Mouse (Mus musculus): ENCODE data around the gene Dhx58. TPM values are rescaled to one million over a fixed set of nuclear protein-coding genes. Genes with fewer than 3 reads are reported as not detected.
"Not testable (repeated sequence)": the region's sequence is repeated elsewhere in the genome, so short reads cannot be mapped to it uniquely, and the experiment has no call there.

Gene Dhx58
- total RNA-seq, 2 experiments from 2014 or later: 3.0 to 3.7 TPM

DNA sequence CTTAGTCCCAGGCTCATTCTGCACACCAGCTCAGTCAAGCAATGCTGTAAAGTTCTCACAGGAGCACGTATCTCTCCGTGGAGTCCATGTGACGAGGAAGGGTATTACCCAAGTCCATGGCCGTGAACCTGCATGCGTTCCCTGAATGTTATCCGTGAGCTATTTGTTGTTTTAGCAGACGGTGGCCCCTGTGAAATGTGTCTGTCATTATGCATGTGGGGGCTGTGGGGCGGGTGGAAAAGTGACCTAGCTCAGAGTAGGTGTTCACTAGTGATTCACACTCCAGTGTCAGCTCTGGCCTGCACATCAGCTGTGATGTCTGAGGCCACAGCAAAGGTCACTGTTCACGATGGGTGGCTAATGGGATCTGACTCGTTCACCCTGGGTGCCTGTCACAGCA lies 44.3 kb downstream of the Dhx58 start:
- H3K27ac ChIP-seq: no peak overlapping the region
- no peak for DNase-seq (ENCODE audit: extremely low spot score in 1 of 2, low spot score in 2 of 2)
- intact Hi-C loops (cut with DNase I): no loop called here
- no peak overlapping the region for H3K4me3 ChIP-seq
- TF ChIP-seq CTCF (IDR thresholded peaks at IDR 0.05): no peak

DNA sequence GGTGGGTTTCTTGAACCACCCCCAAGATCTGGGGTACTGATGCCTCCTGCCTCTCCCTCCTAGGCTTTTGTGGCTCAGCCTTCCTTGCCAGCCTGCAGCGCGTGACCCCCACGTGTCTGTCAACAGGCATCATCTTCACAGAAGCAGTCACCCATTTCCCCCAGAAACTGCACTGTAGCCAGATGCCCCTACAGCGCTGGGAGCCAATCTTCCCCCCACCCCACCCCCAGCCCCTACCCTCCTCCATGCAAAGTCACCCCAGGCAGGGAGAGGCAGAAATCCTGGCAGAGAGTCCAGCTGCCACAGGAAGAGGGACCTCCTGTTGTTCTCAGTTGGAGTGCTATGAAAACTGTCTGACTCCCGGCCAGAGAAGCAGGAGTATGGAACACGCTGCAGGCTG lies 47.6 kb downstream of the Dhx58 start:
- TF ChIP-seq CTCF (IDR thresholded peaks at IDR 0.05): no peak
- no peak overlapping the region for H3K4me3 ChIP-seq
- DNase-seq (ENCODE audit: extremely low spot score in 1 of 2, low spot score in 2 of 2): no peak
- H3K27ac ChIP-seq: no peak overlapping the region
- intact Hi-C loops (cut with DNase I): no loop called here

- TF ChIP-seq CTCF (IDR thresholded peaks at IDR 0.05): peak; percentile 8
- H3K27ac ChIP-seq; H3K4me3 ChIP-seq; DNase-seq (ENCODE audit: extremely low spot score in 1 of 2, low spot score in 2 of 2); intact Hi-C loops (cut with DNase I): not testable (repeated sequence)
Observed at GRCm38 (mm10) chr11:100655589-100655988, 48.5 kb downstream of the Dhx58 start.

GRCm38 (mm10) chr11:100651748-100652147 lies 52.3 kb downstream of the Dhx58 start:
- DNase-seq (ENCODE audit: extremely low spot score in 1 of 2, low spot score in 2 of 2): no peak
- Histone ChIP-seq H3K27ac (no peak overlapping the region), H3K4me3 (no peak overlapping the region)
- no peak for TF ChIP-seq CTCF (IDR thresholded peaks at IDR 0.05)
- intact Hi-C loops (cut with DNase I): no loop called here

DNA sequence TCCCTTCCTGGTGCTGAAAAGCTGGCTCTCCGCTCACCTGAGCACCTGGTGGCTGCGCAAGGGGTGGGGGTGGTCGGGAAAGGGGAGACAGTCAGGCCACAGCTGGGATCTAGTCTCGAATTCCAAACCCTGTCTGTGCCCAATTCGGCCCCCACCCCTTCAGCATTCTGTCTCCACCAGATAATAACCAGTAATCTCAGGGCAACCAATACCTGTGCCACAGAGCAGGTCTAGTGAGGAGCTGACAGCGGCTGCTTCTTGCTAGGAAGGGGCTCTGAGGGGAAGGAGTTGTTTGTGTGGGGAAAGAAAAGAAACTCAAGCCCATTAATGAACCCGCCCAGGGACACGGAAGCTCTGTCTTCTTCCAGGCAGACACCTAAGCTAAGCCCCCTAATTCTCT lies 52.9 kb downstream of the Dhx58 start:
- DNase-seq (ENCODE audit: extremely low spot score in 1 of 2, low spot score in 2 of 2): no peak
- intact Hi-C loops (cut with DNase I): no loop called here

GRCm38 (mm10) chr11:100648405-100648804 lies 55.7 kb downstream of the Dhx58 start:
- TF ChIP-seq CTCF (IDR thresholded peaks at IDR 0.05): no peak
- intact Hi-C loops (cut with DNase I): no loop called here
- DNase-seq (ENCODE audit: extremely low spot score in 1 of 2, low spot score in 2 of 2): no peak
- Histone ChIP-seq H3K27ac (no peak overlapping the region), H3K4me3 (no peak overlapping the region)

More for the DNA sequence above, 52.9 kb downstream of the Dhx58 start:
- no peak overlapping the region for H3K27ac ChIP-seq
- H3K4me3 ChIP-seq: no peak overlapping the region
- TF ChIP-seq CTCF (IDR thresholded peaks at IDR 0.05): no peak

- Histone ChIP-seq H3K4me3 (no peak overlapping the region), H3K27ac (no peak overlapping the region)
- peak; percentile 44 for TF ChIP-seq CTCF (IDR thresholded peaks at IDR 0.05)
- no peak for DNase-seq (ENCODE audit: extremely low spot score in 1 of 2, low spot score in 2 of 2)
- intact Hi-C loops (cut with DNase I): no loop called here
Observed at GRCm38 (mm10) chr11:100646265-100646664, 57.8 kb downstream of the Dhx58 start.

Other genes starting within 250 kb of the Dhx58 start
- 100 to 1,000 TPM in 1 of 2 experiments, 10 to 100 TPM in 1; 98.9 to 109 TPM for gene Klhl11, start 231.5 kb downstream of the Dhx58 start, total RNA-seq (2021)
- 100 to 1,000 TPM; 119 to 131 TPM for gene Acly, start 176.3 kb downstream of the Dhx58 start, total RNA-seq (2021)
- 1 to 10 TPM; 1.0 to 1.4 TPM for gene Ttc25, start 158.7 kb downstream of the Dhx58 start, total RNA-seq (2021)
- gene Cnp, start 129.4 kb downstream of the Dhx58 start, total RNA-seq (2021): 100 to 1,000 TPM; 117 to 121 TPM
- gene Nkiras2, start 85.0 kb downstream of the Dhx58 start, total RNA-seq (2021): 10 to 100 TPM; 13.2 to 13.6 TPM
- gene Dnajc7, start 84.1 kb downstream of the Dhx58 start, total RNA-seq (2021): 100 to 1,000 TPM; 248 to 263 TPM
- under 1 TPM; 0.16 to 0.26 TPM for gene Zfp385c, start 11.8 kb downstream of the Dhx58 start, total RNA-seq (2021)
- gene Kat2a, start 8.2 kb upstream of the Dhx58 start, total RNA-seq (2021): 10 to 100 TPM; 60.5 to 61.7 TPM
- gene Hspb9, start 9.6 kb upstream of the Dhx58 start, total RNA-seq (2021): not detected
- 100 to 1,000 TPM; 139 to 142 TPM for gene Rab5c, start 33.9 kb upstream of the Dhx58 start, total RNA-seq (2021)
- gene Kcnh4, start 55.7 kb upstream of the Dhx58 start, total RNA-seq (2021): 10 to 100 TPM; 17.2 to 18.4 TPM
- gene Hcrt, start 58.7 kb upstream of the Dhx58 start, total RNA-seq (2021): not detected
- 1 to 10 TPM; 7.3 TPM for gene Ghdc, start 66.7 kb upstream of the Dhx58 start, total RNA-seq (2021)
- gene Stat5b, start 146.5 kb upstream of the Dhx58 start, total RNA-seq (2021): 10 to 100 TPM; 23.6 to 25.0 TPM
- 1 to 10 TPM; 1.7 to 2.0 TPM for gene Stat5a, start 155.1 kb upstream of the Dhx58 start, total RNA-seq (2021)
- 10 to 100 TPM; 35.7 to 40.9 TPM for gene Stat3, start 235.3 kb upstream of the Dhx58 start, total RNA-seq (2021)